Mouse (Mus musculus) neural tube, embryonic 12.5 days (tissue): ENCODE measurements around the gene Ntn1. TPM values are rescaled to one million over a fixed set of nuclear protein-coding genes. Genes with fewer than 3 reads are reported as not detected.

Experiments
- ATAC-seq: fragments of 200-750 bp; cut with Nextera tagmentation; 2 replicates; pipeline ENCODE4 v1.8.0; 2017; ENCODE audit warnings: low read depth, mild to moderate bottlenecking, moderate TSS enrichment, moderate library complexity; ENCODE audit not compliant: low FRiP score
- H3K27ac ChIP-seq: fragments of 300-500 bp; sonication (generic); 2 replicates; pipeline ENCODE4 v1.5.1; 2016
- H3K27me3 ChIP-seq: fragments of 300-500 bp; sonication (generic); replicated peaks from 2 replicates; pipeline ENCODE4 v1.6.1; 2016; ENCODE audit warnings: mild to moderate bottlenecking
- H3K36me3 ChIP-seq: fragments of 300-500 bp; sonication (generic); 2 replicates; pipeline ENCODE4 v1.6.1; 2016; ENCODE audit warnings: mild to moderate bottlenecking
- H3K4me1 ChIP-seq: fragments of 300-500 bp; sonication (generic); 2 replicates; pipeline ENCODE4 v1.6.1; 2016
- H3K4me2 ChIP-seq: fragments of 300-500 bp; sonication (generic); replicated peaks from 2 replicates; pipeline ENCODE4 v1.6.1; 2016; ENCODE audit warnings: mild to moderate bottlenecking
- H3K4me3 ChIP-seq: fragments of 300-500 bp; sonication (generic); 2 replicates; pipeline ENCODE4 v1.5.1; 2016
- H3K9ac ChIP-seq: fragments of 300-500 bp; sonication (generic); 2 replicates; pipeline ENCODE4 v1.6.1; 2016; ENCODE audit warnings: mild to moderate bottlenecking
- H3K9me3 ChIP-seq: fragments of 300-500 bp; sonication (generic); 2 replicates; pipeline ENCODE4 v1.6.1; 2016; ENCODE audit warnings: mild to moderate bottlenecking
- WGBS: fragments of 180-500 bp; shearing (Covaris S2); methylation state at CpG from one replicate; pipeline ENCODE4 v1.1.7; 2016; 5-methylcytosine and 5-hydroxymethylcytosine counted together
- polyA plus RNA-seq: library from polyadenylated mRNA; unstranded; fragments of >200 nt; fragmentation: Nextera tagmentation; extraction: Ambion mirVana; gene quantifications from 2 replicates; pipeline ENCODE4 v1.2.1, GENCODE M21; 2016

Ntn1 gene
- polyA plus RNA-seq, 1 experiment from 2014 or later: 48.2 TPM

DNA sequence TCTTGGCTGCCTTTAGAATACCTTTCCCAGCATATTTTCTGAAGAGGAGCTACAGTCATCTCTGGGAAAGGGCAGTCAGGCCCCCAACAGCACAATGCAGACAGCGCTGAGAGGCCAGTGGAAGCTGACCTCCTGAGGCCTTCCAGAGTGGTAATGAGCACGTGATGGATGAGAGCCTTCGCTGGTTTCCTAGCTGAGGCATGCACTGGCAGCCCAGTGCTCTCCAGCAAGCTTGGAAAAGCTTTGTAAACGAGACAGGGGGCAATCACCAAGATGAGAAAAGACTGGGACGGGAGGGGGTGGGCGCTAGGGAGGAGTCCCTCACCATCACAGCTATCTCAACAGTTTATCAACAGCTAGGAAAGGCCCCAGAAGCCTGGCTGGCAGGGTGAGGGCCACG lies 87.6 kb downstream of the Ntn1 start:
- H3K4me2 ChIP-seq: no peak overlapping the region
- no peak overlapping the region for H3K9ac ChIP-seq
- ATAC-seq: no peak
- no peak overlapping the region for H3K4me3 ChIP-seq
- peaks cover 3% of the 10 kb centered on the region; the same call in 1 of the 2 replicates for H3K36me3 ChIP-seq
- no peak overlapping the region for H3K27ac ChIP-seq
- WGBS: 13% methylated on average over 7 of the region's 7 CpGs
- H3K27me3 ChIP-seq: no peaks in the 10 kb centered on the region
- H3K9me3 ChIP-seq: 0 out of 2 replicates have a peak, but pooled peaks cover 5% of the 10 kb centered on the region
- H3K4me1 ChIP-seq: peaks cover 23% of the 10 kb centered on the region

DNA sequence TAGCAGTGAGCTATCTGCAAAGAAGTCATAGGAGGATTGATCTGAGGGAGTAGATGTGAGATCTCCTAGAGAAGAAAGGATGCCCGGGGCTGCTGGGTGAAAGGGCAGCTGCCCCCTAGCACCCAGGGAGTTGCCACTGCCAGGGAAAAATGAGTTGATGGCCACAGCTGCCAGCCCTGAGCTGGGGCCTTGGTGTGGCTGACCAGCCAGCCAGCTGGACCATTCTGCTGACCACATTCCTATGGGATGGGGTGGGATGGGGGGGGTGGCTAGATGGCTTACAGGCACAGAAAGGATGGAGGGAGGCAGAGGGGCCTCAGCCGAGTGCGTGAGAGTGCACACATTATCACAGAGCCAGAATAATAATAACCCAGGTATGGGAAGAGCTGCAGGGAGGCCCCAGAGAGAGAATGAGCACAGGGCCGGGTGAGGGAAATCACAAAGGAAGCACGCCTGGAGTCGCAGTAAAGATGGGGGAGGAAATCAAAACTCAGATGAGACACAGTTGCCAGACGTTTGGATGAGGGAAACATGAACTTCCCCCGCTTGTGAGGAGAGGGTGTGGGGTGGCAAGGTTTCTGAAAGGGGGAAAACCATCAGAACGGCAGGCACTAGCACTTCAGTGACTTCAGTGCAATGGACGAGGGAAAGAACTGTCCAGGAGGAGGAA lies 91.6 kb downstream of the Ntn1 start:
- H3K4me2 ChIP-seq: no peak overlapping the region
- ATAC-seq: no peak
- no peak overlapping the region for H3K4me3 ChIP-seq
- WGBS: 51% methylated on average over 10 of the region's 10 CpGs
- no peaks in the 10 kb centered on the region for H3K27me3 ChIP-seq
- H3K27ac ChIP-seq: no peak overlapping the region
- H3K9ac ChIP-seq: no peak overlapping the region
- no peaks in the 10 kb centered on the region for H3K9me3 ChIP-seq
- H3K4me1 ChIP-seq: peaks cover 26% of the 10 kb centered on the region
- peaks cover 3% of the 10 kb centered on the region; the same call in 1 of the 2 replicates for H3K36me3 ChIP-seq

DNA sequence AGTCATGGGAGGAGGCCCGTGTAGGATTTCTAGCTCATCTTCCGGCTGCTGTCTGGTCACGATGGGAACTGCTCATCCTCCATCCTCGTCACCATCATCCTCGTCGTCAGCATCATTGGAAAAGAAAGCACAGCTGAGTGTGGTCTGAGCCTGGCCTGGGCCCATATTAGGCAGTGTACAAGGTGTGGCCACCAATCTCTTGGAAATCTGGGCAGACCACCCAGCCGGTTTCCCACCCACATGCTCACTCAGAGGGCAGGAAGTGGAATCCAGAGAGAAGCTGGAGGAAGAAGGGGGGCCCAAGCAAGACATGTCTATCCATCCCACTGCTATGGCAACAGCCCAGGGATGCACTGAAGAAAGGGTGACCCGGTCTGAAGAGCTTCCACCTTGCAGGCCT lies 94.6 kb downstream of the Ntn1 start:
- Histone ChIP-seq H3K27ac (no peak overlapping the region), H3K27me3 (no peaks in the 10 kb centered on the region), H3K36me3 (no peaks in the 10 kb centered on the region), H3K9me3 (no peaks in the 10 kb centered on the region), H3K4me3 (no peak overlapping the region), H3K9ac (no peak overlapping the region), H3K4me1 (peaks cover 11% of the 10 kb centered on the region), H3K4me2 (no peak overlapping the region)
- 83% methylated on average over 8 of the region's 8 CpGs for WGBS
- ATAC-seq: no peak

DNA sequence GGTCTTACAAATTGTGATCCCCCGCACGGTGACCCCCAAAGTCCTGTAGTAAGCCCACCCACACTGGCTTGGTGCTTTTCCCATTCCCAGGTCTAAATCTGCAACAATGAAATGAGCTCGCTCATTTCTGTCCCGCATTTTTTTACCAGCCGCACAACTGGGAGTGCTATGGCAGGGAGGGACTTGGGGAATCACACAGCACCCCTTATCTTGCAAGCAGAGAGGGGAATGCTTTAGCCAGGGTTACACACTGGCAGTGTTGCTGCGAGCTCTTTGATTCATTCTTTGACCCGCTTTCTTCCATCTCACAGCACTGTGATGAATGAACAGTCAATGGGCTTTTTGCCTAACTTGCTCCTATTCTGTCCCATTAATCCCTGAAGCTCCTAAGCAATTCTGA lies 98.3 kb downstream of the Ntn1 start:
- Histone ChIP-seq H3K9me3 (no peaks in the 10 kb centered on the region), H3K9ac (no peak overlapping the region), H3K4me3 (no peak overlapping the region), H3K4me1 (peaks cover 5% of the 10 kb centered on the region; the same call in 1 of the 2 replicates), H3K27me3 (no peaks in the 10 kb centered on the region), H3K36me3 (no peaks in the 10 kb centered on the region), H3K4me2 (no peak overlapping the region), H3K27ac (no peak overlapping the region)
- ATAC-seq: no peak
- WGBS: 79% methylated on average over 7 of the region's 7 CpGs

DNA sequence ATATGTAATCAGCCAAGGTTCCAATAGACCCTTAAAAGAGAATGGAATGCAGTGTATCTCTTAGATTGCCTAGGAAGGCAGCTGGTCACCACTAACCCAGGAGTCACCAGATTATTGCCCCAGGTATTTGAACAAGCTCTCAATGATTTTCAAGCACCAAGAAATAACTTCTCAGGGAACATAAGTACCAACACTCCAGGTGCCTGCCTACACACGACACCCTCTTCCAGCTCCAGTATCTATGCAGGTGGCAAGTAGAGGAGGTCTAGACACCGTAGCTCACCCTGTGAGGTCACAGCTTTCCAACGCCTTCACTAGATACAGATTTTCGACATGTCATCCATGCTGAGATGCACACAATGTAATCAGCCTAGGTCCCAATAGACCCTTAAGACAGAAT lies 99.0 kb downstream of the Ntn1 start:
- Histone ChIP-seq H3K27ac (no peak overlapping the region), H3K4me2 (no peak overlapping the region), H3K4me3 (no peak overlapping the region), H3K27me3 (no peaks in the 10 kb centered on the region), H3K36me3 (no peaks in the 10 kb centered on the region), H3K4me1 (peaks cover 5% of the 10 kb centered on the region; the same call in 1 of the 2 replicates), H3K9ac (no peak overlapping the region), H3K9me3 (no peaks in the 10 kb centered on the region)
- no peak for ATAC-seq
- 87% methylated on average over 4 of the region's 4 CpGs for WGBS

DNA sequence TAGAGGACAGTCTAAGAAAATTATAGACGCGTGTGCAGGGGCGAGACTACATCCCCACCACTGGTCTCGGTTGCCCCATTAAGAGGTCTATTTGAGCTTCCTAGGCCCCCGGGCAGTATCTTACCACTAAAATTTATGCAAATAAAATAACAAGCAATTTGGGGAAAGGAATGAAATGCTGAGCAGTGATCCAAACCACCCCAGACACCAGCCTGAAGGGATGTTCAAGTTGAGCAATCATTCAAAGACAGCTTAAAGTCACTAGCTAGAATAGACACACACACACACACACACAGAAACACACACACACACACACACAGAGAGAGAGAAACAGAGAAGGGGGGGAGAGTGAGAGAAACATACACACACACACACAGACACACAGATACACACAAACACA lies 105.1 kb downstream of the Ntn1 start:
- Histone ChIP-seq H3K27me3 (no peaks in the 10 kb centered on the region; the same call in 1 of the 2 replicates), H3K9ac (no peak overlapping the region), H3K27ac (no peak overlapping the region), H3K4me3 (no peak overlapping the region), H3K4me2 (no peak overlapping the region), H3K36me3 (no peaks in the 10 kb centered on the region), H3K9me3 (no peaks in the 10 kb centered on the region), H3K4me1 (peaks cover 11% of the 10 kb centered on the region)
- ATAC-seq: no peak
- WGBS: 70% methylated on average over 5 of the region's 5 CpGs

DNA sequence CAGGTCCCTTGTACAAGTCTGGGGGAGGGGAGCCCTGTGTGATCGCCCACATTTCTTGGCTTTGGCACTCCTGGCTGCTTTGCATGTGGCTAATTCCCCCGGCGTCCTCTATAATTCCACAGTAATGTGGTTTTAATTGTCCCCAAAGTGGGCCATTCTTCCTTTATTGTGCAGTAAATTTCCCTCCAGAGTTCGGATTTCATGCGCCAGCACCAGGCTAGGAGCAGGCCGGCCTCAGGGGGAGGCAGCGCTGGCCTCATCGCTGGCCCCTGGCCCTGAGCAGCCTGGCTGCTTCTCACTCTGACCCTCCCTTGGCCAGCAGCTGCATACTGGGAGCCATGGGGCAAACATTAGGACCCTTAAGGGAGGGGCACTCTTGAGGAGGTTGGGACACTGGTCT lies 110.0 kb downstream of the Ntn1 start:
- no peak for ATAC-seq
- Histone ChIP-seq H3K27ac (no peak overlapping the region), H3K36me3 (no peaks in the 10 kb centered on the region), H3K4me2 (no peak overlapping the region), H3K4me3 (no peak overlapping the region), H3K27me3 (peaks cover 10% of the 10 kb centered on the region; the same call in 1 of the 2 replicates), H3K4me1 (peaks cover 25% of the 10 kb centered on the region), H3K9me3 (no peaks in the 10 kb centered on the region), H3K9ac (no peak overlapping the region)
- 18% methylated on average over 8 of the region's 8 CpGs for WGBS

DNA sequence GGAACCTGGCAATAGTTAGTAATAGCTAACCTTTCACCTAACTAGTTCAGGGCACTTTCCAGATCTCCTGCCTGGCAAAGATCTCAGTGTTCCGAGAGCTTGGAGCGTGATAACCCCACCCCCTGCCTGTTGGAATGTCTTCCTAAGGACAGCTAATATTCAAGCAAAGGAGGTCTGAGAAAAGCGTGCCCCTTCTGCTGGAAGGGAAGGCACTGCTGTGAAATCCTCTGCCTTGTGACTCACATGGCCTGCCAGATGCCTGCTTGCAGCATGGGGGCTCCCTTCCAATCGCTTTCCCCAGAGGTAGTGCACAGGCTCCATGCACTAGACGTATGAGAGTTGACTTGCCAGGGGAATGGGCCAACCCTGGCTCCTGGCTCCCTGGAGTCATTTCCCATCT lies 113.3 kb downstream of the Ntn1 start:
- ATAC-seq: no peak
- peaks cover 10% of the 10 kb centered on the region; the same call in 1 of the 2 replicates for H3K27me3 ChIP-seq
- no peaks in the 10 kb centered on the region for H3K36me3 ChIP-seq
- H3K27ac ChIP-seq: no peak overlapping the region
- no peak overlapping the region for H3K4me3 ChIP-seq
- H3K4me1 ChIP-seq: peaks cover 28% of the 10 kb centered on the region
- H3K9me3 ChIP-seq: no peaks in the 10 kb centered on the region
- no peak overlapping the region for H3K9ac ChIP-seq
- 73% methylated on average over 5 of the region's 5 CpGs for WGBS
- no peak overlapping the region for H3K4me2 ChIP-seq

DNA sequence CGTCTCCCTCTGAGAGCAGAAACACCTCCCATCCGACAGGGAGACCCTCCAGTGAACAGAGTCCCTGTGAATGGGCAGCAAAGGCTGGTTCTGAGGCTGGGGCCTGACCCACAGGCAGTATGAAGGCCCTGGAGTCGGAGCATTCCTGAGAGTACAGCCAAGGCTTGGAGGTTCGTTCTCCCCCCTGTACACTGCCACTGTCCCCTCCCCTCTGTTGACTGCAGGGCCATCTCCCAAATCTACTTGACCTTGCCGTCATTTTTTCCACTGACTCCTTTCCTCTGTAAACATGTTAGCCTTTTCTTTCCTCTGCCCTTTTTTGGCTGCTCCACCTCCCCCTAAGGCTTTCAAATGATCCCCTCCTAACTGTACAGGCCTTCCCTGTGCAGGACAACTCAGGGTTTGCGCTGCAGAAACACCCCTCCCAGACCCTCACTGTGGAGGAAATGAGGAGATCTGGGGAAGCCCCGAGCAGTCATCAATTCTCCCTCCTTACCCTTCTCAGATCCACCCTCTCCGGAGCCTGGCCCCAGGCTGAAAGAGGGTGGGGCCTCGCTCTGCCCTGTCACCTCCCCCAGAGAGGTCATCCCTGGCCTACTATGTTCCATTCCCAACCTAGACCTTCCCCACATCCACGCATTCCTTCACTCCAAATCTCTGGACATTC lies 114.3 kb downstream of the Ntn1 start:
- H3K4me2 ChIP-seq: no peak overlapping the region
- no peaks in the 10 kb centered on the region for H3K36me3 ChIP-seq
- no peak for ATAC-seq
- H3K9ac ChIP-seq: no peak overlapping the region
- H3K27me3 ChIP-seq: 0 out of 2 replicates have a peak, but pooled peaks cover 10% of the 10 kb centered on the region
- no peak overlapping the region for H3K27ac ChIP-seq
- H3K4me1 ChIP-seq: peaks cover 24% of the 10 kb centered on the region
- WGBS: 49% methylated on average over 10 of the region's 10 CpGs
- no peak overlapping the region for H3K4me3 ChIP-seq
- no peaks in the 10 kb centered on the region for H3K9me3 ChIP-seq

DNA sequence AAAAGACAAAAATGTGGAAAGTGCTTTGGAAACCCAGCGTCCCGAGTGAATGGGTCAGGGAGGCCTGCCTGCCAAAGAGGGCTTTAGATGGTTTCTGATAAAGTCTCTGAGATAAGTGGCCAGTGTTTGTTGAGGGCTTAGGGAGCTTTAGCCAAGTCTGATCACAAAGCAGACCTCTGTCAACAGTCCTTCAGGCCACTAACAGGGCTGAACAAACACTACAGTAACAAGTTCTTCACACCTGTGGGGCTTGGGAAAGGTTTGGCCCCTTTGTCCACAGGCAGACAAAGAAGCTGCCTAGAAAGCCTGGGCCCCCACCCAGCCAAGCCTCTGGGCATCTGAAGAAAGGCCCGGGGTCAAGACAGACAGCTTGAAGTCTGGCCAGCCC lies 114.9 kb downstream of the Ntn1 start:
- ATAC-seq: no peak
- Histone ChIP-seq H3K9me3 (no peaks in the 10 kb centered on the region), H3K4me2 (no peak overlapping the region), H3K4me1 (peaks cover 22% of the 10 kb centered on the region), H3K36me3 (no peaks in the 10 kb centered on the region), H3K9ac (no peak overlapping the region), H3K4me3 (no peak overlapping the region), H3K27me3 (0 out of 2 replicates have a peak, but pooled peaks cover 10% of the 10 kb centered on the region), H3K27ac (no peak overlapping the region)
- WGBS: 53% methylated on average over 3 of the region's 3 CpGs

DNA sequence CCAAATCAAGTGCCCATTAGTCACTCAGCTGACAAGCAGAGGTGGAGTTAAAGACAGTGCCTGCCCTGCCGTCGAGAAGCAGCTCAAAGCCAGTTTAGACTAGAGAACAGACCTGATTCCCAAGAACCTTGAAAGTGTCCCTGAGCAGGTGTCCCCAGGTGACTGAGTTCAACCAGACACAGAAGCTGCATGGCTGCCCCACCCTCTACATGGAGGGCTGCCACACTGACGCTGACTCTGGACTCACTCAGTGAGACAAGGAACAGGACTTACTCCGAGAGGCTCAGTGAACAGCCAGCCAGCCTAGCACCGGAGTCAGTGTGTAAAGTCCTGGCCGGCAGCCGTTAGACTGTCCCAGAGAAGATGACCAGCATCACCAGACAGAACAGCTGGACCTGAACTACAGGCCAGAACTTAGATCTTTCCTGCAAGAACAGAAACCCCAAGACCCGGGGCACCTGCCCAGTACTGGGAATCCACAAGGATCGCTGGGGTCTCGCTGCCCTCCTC lies 120.6 kb downstream of the Ntn1 start:
- no peak for ATAC-seq
- Histone ChIP-seq H3K27me3 (no peaks in the 10 kb centered on the region), H3K9ac (no peak overlapping the region), H3K9me3 (no peaks in the 10 kb centered on the region), H3K27ac (no peak overlapping the region), H3K36me3 (no peaks in the 10 kb centered on the region), H3K4me1 (peaks cover 22% of the 10 kb centered on the region), H3K4me3 (no peak overlapping the region), H3K4me2 (no peak overlapping the region)
- 60% methylated on average over 10 of the region's 10 CpGs for WGBS

DNA sequence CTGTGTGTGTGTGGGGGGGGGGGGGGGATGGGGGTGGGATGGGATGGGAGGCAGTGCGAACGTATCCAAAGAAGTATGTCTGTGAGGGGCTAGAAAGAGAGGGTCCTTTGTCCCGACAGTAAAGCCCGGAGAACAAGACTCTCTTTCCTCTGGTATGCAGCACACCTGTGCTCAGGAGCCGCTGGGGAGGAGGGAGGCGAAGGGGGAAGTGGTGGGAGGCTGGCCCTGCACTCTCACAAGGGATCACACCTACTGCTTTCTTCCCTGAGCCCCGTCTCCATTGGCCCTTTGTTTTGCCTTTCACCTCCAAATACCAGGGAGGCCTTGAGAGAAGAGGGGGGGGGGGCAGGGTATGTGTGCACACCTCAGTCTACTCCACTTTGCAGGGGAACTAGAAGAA lies 123.7 kb downstream of the Ntn1 start:
- no peaks in the 10 kb centered on the region for H3K36me3 ChIP-seq
- H3K27me3 ChIP-seq: no peaks in the 10 kb centered on the region
- ATAC-seq: no peak
- H3K4me1 ChIP-seq: peaks cover 48% of the 10 kb centered on the region
- H3K9me3 ChIP-seq: no peaks in the 10 kb centered on the region
- H3K4me2 ChIP-seq: no peak overlapping the region
- no peak overlapping the region for H3K4me3 ChIP-seq
- H3K27ac ChIP-seq: no peak overlapping the region
- 68% methylated on average over 7 of the region's 7 CpGs for WGBS
- H3K9ac ChIP-seq: no peak overlapping the region
